Mouse (Mus musculus): ENCODE results near the gene Gpr26.

DNA sequence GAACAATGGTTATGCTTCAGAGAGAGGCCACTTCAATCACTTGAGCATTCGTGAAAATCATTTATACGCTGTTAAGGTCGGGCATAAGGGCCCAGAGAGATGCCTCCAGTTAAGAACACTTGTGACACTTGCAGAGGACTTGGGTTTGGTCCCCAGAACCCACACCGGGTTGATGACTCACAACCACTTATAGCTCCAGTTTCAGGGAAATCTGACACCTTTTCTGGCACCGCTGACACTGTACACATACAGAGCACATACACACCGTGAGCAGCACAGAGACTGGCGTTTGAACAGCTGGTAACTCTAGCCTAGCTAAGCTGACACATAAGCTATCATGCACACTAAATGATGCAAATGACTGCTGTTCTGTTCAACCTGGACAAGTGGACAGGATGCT is 42.7 kb downstream of the Gpr26 start:
- TF ChIP-seq CTCF (IDR thresholded peaks at IDR 0.05; ENCODE audit: low read depth) = no peak
- no peak for TF ChIP-seq EP300 (IDR thresholded peaks at IDR 0.05; ENCODE audit: low read depth)
